Mouse (Mus musculus) forebrain, embryonic 10.5 days (tissue): Measurements from ENCODE around the gene Tmem159. TPM values are rescaled to one million over a fixed set of nuclear protein-coding genes. Genes with fewer than 3 reads are reported as not detected.
A peak's percentile ranks its signal among the peaks of the same experiment; 100 is the strongest.

Experiments used
- DNase-seq: peaks from one replicate; pipeline ENCODE4 v3.0.0-alpha.2; 2017; ENCODE audit warnings: low spot score; ENCODE audit errors: extremely low spot score
- H3K27ac ChIP-seq: fragments of 300-500 bp; sonication (generic); 2 replicates; pipeline ENCODE4 v1.5.1; 2016; ENCODE audit warnings: mild to moderate bottlenecking
- H3K27me3 ChIP-seq: fragments of 300-500 bp; sonication (generic); 2 replicates; pipeline ENCODE4 v1.6.1; 2016; ENCODE audit warnings: mild to moderate bottlenecking; ENCODE audit not compliant: poor library complexity, severe bottlenecking
- H3K36me3 ChIP-seq: fragments of 300-500 bp; sonication (generic); replicated peaks from 2 replicates; pipeline ENCODE4 v1.6.1; 2016; ENCODE audit warnings: mild to moderate bottlenecking, moderate library complexity
- H3K4me1 ChIP-seq: fragments of 300-500 bp; sonication (generic); 2 replicates; pipeline ENCODE4 v1.6.1; 2016
- H3K4me3 ChIP-seq: fragments of 300-500 bp; sonication (generic); 2 replicates; pipeline ENCODE4 v1.5.1; 2016; ENCODE audit warnings: mild to moderate bottlenecking, moderate library complexity
- H3K9me3 ChIP-seq: fragments of 300-500 bp; sonication (generic); 2 replicates; pipeline ENCODE4 v1.6.1; 2016; ENCODE audit warnings: mild to moderate bottlenecking, moderate library complexity
- WGBS: fragments of 180-500 bp; shearing (Covaris S2); methylation state at CpG from one replicate; pipeline ENCODE4 v1.1.7; 2016; 5-methylcytosine and 5-hydroxymethylcytosine counted together
- polyA plus RNA-seq: library from polyadenylated mRNA; unstranded; fragments of >200 nt; fragmentation: Nextera tagmentation; extraction: Ambion mirVana; gene quantifications from 2 replicates; pipeline ENCODE4 v1.2.1, GENCODE M21; 2016

Gene Tmem159
- polyA plus RNA-seq, 1 experiment from 2014 or later: 16.2 TPM

DNA sequence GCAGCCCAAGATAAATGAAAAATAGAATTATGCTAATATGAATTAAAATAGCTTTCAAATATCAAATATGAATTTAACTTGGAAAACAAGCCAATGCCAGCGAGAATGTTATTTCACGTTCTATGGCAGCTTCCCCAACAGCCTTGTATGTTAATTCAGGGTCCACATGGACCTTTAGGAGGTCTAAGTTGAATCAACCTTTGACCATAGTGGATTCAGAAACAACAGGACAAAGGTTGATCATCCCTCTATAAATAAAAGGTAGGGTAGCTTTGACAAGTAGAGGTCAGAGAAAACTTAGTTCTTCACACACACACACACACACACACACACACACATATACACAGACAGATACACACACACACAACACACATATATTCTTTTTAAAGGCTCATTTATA lies 48.7 kb downstream of the Tmem159 start:
- no peaks in the 10 kb centered on the region for H3K36me3 ChIP-seq
- no peaks in the 10 kb centered on the region for H3K9me3 ChIP-seq
- no peak overlapping the region for H3K4me3 ChIP-seq
- H3K27ac ChIP-seq: no peak overlapping the region
- peaks cover 13% of the 10 kb centered on the region for H3K4me1 ChIP-seq
- DNase-seq: no peak
- 87% methylated on average over 2 of the region's 2 CpGs for WGBS
- H3K27me3 ChIP-seq: peaks cover 62% of the 10 kb centered on the region

DNA sequence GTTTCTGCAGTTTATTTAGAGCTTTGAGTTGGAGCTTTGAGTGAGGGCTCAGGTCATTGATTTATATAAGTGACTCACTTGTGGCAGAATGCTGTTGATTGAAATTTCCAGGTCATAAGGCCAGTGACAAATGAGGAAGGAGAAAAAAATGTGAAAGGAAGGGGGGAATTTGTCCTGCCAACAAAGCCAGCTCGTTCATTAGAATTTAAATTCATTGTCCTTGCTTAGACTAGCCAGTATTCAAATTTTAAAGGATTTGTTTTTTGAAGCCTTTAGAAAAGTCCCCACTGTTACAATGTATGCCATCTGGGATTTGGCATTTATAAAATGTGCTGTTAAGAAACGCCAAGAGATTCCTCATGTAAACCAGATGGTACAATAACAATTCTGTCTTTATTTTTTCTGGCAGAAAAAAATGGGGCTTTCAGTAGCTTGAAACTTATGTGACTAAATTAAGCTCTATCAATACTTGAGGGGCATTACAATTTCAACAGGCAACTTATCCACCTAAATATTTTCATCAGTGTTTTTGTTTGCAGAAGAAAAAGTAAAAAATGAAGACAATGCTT lies 54.8 kb downstream of the Tmem159 start:
- Histone ChIP-seq H3K4me1 (peaks cover 26% of the 10 kb centered on the region), H3K36me3 (no peaks in the 10 kb centered on the region), H3K27ac (no peak overlapping the region), H3K4me3 (no peak overlapping the region), H3K27me3 (peaks cover 88% of the 10 kb centered on the region), H3K9me3 (no peaks in the 10 kb centered on the region)
- WGBS: 25% methylated on average over 2 of the region's 2 CpGs
- DNase-seq: no peak

DNA sequence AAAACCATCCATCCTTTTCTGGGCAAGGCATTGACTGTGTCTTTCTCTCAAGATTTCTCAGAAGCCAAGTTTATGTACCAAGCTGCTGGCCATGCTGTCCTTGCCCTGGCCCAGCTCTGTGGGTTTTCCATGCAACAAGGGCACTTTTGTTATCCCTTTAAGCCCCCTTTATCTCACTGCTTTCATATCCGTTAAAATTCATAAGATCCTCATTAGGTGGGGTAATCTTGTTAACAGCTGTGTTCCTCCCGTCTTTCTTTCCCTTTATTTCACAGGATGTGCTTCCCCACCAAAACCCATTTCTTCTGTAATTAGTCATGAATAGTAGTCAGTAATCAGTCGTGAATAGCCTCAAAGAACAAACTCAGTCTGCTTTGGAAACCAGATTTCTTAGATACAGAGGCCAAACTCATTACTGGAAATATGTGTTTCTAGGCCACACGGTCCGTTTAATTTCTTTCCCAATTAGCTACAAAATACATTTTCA lies 55.5 kb downstream of the Tmem159 start:
- no peak for DNase-seq
- Histone ChIP-seq H3K36me3 (no peaks in the 10 kb centered on the region), H3K4me1 (peaks cover 26% of the 10 kb centered on the region), H3K4me3 (no peak overlapping the region), H3K27me3 (peaks cover 89% of the 10 kb centered on the region), H3K9me3 (no peaks in the 10 kb centered on the region), H3K27ac (no peak overlapping the region; the same call in 1 of the 2 replicates)
- WGBS: 26% methylated on average over 5 of the region's 5 CpGs

- Histone ChIP-seq H3K4me3 (no peak overlapping the region), H3K9me3 (no peaks in the 10 kb centered on the region), H3K27ac (peak overlapping the region; percentile 65; the same call in 1 of the 2 replicates), H3K36me3 (no peaks in the 10 kb centered on the region), H3K27me3 (peaks cover 85% of the 10 kb centered on the region), H3K4me1 (peaks cover 26% of the 10 kb centered on the region)
- DNase-seq: no peak
- WGBS: 16% methylated on average over 4 of the region's 4 CpGs
These were observed 56.0 kb downstream of the Tmem159 start for GRCm38 (mm10) chr7:120158121-120158613.

DNA sequence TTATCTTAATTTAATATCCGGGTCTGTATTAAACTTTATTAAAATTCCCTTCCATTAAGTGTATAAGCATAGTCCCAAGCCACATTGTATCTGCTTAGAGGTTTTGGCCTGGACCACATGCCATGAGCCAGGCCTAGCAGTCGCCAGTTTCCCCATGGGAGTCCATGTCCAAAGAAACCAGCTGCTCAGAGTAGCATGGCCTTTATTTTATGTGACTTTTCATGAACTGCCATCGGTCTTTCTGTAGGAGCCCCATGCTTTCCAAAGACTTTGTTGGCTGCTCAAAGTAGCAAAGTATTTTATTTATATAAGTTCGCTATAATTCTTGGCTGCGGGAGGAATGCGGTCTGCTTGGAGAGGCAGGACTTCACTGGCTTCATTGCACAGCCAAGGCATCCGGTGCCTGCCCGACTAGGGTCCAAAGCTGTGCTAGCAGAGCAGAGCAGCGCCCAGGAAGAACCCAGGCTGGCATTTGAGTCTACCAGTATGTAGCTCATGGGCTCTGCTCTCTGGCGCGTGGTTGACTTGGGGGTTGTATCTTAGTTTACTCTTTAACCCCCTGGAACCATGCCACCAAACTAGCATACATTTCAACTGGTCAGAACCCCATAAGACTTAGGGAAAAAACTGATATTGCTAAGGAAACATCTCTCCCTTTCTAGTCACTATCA lies 61.6 kb downstream of the Tmem159 start:
- H3K4me3 ChIP-seq: no peak overlapping the region
- no peak overlapping the region for H3K27ac ChIP-seq
- DNase-seq: no peak
- H3K4me1 ChIP-seq: no peaks in the 10 kb centered on the region
- 93% methylated on average over 11 of the region's 11 CpGs for WGBS
- H3K27me3 ChIP-seq: peaks cover 48% of the 10 kb centered on the region
- H3K9me3 ChIP-seq: no peaks in the 10 kb centered on the region
- no peaks in the 10 kb centered on the region for H3K36me3 ChIP-seq

Other genes with a start within 250 kb of the Tmem159 start
- 8.7 and 9.6 TPM in 2 replicates for gene Lyrm1, start 206.5 kb upstream of the Tmem159 start, polyA plus RNA-seq
- 12.8 and 14.3 TPM in 2 replicates for gene Dcun1d3, start 206.1 kb upstream of the Tmem159 start, polyA plus RNA-seq
- gene Dnah3, start 7.1 kb upstream of the Tmem159 start, polyA plus RNA-seq: 0.05 TPM in 1 of 2 replicates, not detected in the other
- gene Zp2, start 42.9 kb downstream of the Tmem159 start, polyA plus RNA-seq: not detected in 2 replicates
- gene Anks4b, start 71.5 kb downstream of the Tmem159 start, polyA plus RNA-seq: 0.05 TPM in 2 replicates
- 125 and 144 TPM in 2 replicates for gene Crym, start 99.8 kb downstream of the Tmem159 start, polyA plus RNA-seq
- gene Abca14, start 101.6 kb downstream of the Tmem159 start, polyA plus RNA-seq: not detected in 2 replicates
- gene Abca15, start 226.3 kb downstream of the Tmem159 start, polyA plus RNA-seq: not detected in 2 replicates